Comparison of ENCODE assay signal across 14 mouse cellular contexts in genomic region chr8:60495046-60495445, GRCm38 (mm10). TPM values are rescaled to one million over a fixed set of nuclear protein-coding genes. Genes with fewer than 3 reads are reported as not detected.
"Had no signal": no experiment of that assay in that cellular context is flagged by ENCODE, and none has a peak within 500 bp of the region (broad histone marks: within the 10 kb centered on the region; RNA-seq: fewer than 3 reads in every experiment).

No protein-coding gene starts in this region.

RNA-seq across cellular contexts. Expression of gene Gm10283, which starts 8.0 kb away (rescaled TPM):
- polyA plus RNA-seq: lung, embryonic 14.5 days; lung, embryonic 16.5 days; midbrain, embryonic 10.5 days; midbrain, embryonic 12.5 days; midbrain, embryonic 14.5 days; midbrain, embryonic 16.5 days; myocyte; neural tube, embryonic 11.5 days; neural tube, embryonic 13.5 days; neural tube, embryonic 15.5 days; small intestine, adult 2 months; stomach, embryonic 14.5 days; stomach, embryonic 16.5 days; thymus, postnatal 0 days had no signal

RNA-seq across cellular contexts. Expression of gene Aadat, which starts 10.7 kb away (rescaled TPM):
- polyA plus RNA-seq: small intestine, adult 2 months had no signal
